Mouse (Mus musculus) G1E (cell line): ENCODE measurements around the gene Ddx54.

Experiments
- CTCF ChIP-seq: IDR thresholded peaks from 2 replicates; pipeline ENCODE4 v1.5.1; 2012; ENCODE audit warnings: low read depth, low read length, inconsistent platforms, mixed read lengths
- POLR2AphosphoS5 ChIP-seq: IDR thresholded peaks from 2 replicates; pipeline ENCODE4 v1.6.1; 2012; ENCODE audit warnings: low read depth, low read length, inconsistent platforms; ENCODE audit not compliant: insufficient replicate concordance
- TAL1 ChIP-seq: conservative IDR thresholded peaks from 2 replicates; pipeline ENCODE4 v1.6.1; 2012; ENCODE audit warnings: low read depth, low read length, inconsistent platforms, mixed read lengths

GRCm38 (mm10) chr5:120605241-120605661, 7.3 kb upstream of the Ddx54 start:
- TF ChIP-seq POLR2AphosphoS5 (no peak), CTCF (no peak), TAL1 (no peak)
